Mouse (Mus musculus) intestine, embryonic 16.5 days (tissue): ENCODE measurements around the gene Gm14391. TPM values are rescaled to one million over a fixed set of nuclear protein-coding genes. Genes with fewer than 3 reads are reported as not detected.
"Not testable (repeated sequence)": the region's sequence is repeated elsewhere in the genome, so short reads cannot be mapped to it uniquely, and the experiment has no call there.

Source experiments
- ATAC-seq: fragments of 200-750 bp; cut with Nextera tagmentation; 2 replicates; pipeline ENCODE4 v1.8.0; 2017; ENCODE audit warnings: moderate TSS enrichment, moderate library complexity
- H3K27ac ChIP-seq: fragments of 300-500 bp; sonication (generic); 2 replicates; pipeline ENCODE4 v1.5.1; 2014; ENCODE audit warnings: mild to moderate bottlenecking, low read length
- H3K27me3 ChIP-seq: fragments of 300-500 bp; sonication (generic); replicated peaks from 2 replicates; pipeline ENCODE4 v1.6.1; 2014; ENCODE audit warnings: low read length, control low read depth, mixed read lengths; ENCODE audit not compliant: control insufficient read depth, insufficient read depth
- H3K36me3 ChIP-seq: fragments of 300-500 bp; sonication (generic); 2 replicates; pipeline ENCODE4 v1.6.1; 2014; ENCODE audit warnings: low read length, control low read depth; ENCODE audit not compliant: control insufficient read depth, insufficient read depth
- H3K4me1 ChIP-seq: fragments of 300-500 bp; sonication (generic); 2 replicates; pipeline ENCODE4 v1.6.1; 2014; ENCODE audit warnings: low read length, control low read depth, mixed read lengths; ENCODE audit not compliant: control insufficient read depth, insufficient read depth
- H3K4me2 ChIP-seq: fragments of 300-500 bp; sonication (generic); 2 replicates; pipeline ENCODE4 v1.6.1; 2014; ENCODE audit warnings: low read depth, low read length, control low read depth
- H3K4me3 ChIP-seq: fragments of 300-500 bp; sonication (generic); 2 replicates; pipeline ENCODE4 v1.5.1; 2014; ENCODE audit warnings: mild to moderate bottlenecking, low read length
- H3K9ac ChIP-seq: fragments of 300-500 bp; sonication (generic); 2 replicates; pipeline ENCODE4 v1.6.1; 2014; ENCODE audit warnings: low read depth, low read length
- H3K9me3 ChIP-seq: fragments of 300-500 bp; sonication (generic); 2 replicates; pipeline ENCODE4 v1.6.1; 2016; ENCODE audit warnings: low read length, control low read depth; ENCODE audit not compliant: control insufficient read depth
- WGBS: fragments of 180-500 bp; shearing (Covaris S2); extraction: QIAGEN DNeasy Blood & Tissue Kit; methylation state at CpG from one replicate; pipeline ENCODE4 v1.1.7; 2014; 5-methylcytosine and 5-hydroxymethylcytosine counted together
- polyA plus RNA-seq: library from polyadenylated mRNA; unstranded; fragments of >200 nt; fragmentation: Nextera tagmentation; extraction: Ambion mirVana; gene quantifications from 2 replicates; pipeline ENCODE4 v1.2.1, GENCODE M21; 2015

Gene Gm14391
- polyA plus RNA-seq, result 4.1 and 5.7 TPM in 2 replicates

GRCm38 (mm10) chr2:175206732-175207131, at the start of gene Gm14391:
Gene Gm14391 (minus strand): TSS chr2:175206917.
- not testable (repeated sequence) for ATAC-seq, H3K4me3 ChIP-seq, H3K4me2 ChIP-seq, H3K4me1 ChIP-seq, H3K9me3 ChIP-seq, H3K27me3 ChIP-seq, H3K9ac ChIP-seq, H3K27ac ChIP-seq, H3K36me3 ChIP-seq
- WGBS, result no CpG with 5 or more reads among the region's 7 CpGs

GRCm38 (mm10) chr2:175179008-175179407, 27.7 kb downstream of the Gm14391 start:
- H3K4me3 ChIP-seq, H3K4me2 ChIP-seq, H3K9ac ChIP-seq, H3K4me1 ChIP-seq, H3K27ac ChIP-seq, H3K36me3 ChIP-seq, H3K27me3 ChIP-seq, ATAC-seq, H3K9me3 ChIP-seq: not testable (repeated sequence)
- 51% methylated on average over 1 of the region's 1 CpGs for WGBS

- H3K9ac ChIP-seq, result no peak overlapping the region
- no peaks in the 10 kb centered on the region for H3K27me3 ChIP-seq
- H3K36me3 ChIP-seq, result no peaks in the 10 kb centered on the region
- 80% methylated on average over 6 of the region's 6 CpGs for WGBS
- no peak overlapping the region for H3K4me2 ChIP-seq
- no peak for ATAC-seq
- no peak overlapping the region for H3K4me3 ChIP-seq
- no peak overlapping the region for H3K27ac ChIP-seq
- H3K9me3 ChIP-seq, result no peaks in the 10 kb centered on the region
- H3K4me1 ChIP-seq, result no peaks in the 10 kb centered on the region
Observed at GRCm38 (mm10) chr2:175176312-175176711, 30.4 kb downstream of the Gm14391 start.

GRCm38 (mm10) chr2:175175401-175176180, 31.1 kb downstream of the Gm14391 start, which contains the start of gene Gm14443:
Gene Gm14443 (minus strand): TSS chr2:175175871.
- not testable (repeated sequence) for ATAC-seq

GRCm38 (mm10) chr2:175174058-175174457, 32.7 kb downstream of the Gm14391 start:
- H3K4me2 ChIP-seq, H3K27ac ChIP-seq, H3K9ac ChIP-seq, H3K36me3 ChIP-seq, H3K4me3 ChIP-seq, H3K9me3 ChIP-seq, ATAC-seq, H3K4me1 ChIP-seq, H3K27me3 ChIP-seq: not testable (repeated sequence)
- WGBS, result 82% methylated on average over 2 of the region's 2 CpGs

More at GRCm38 (mm10) chr2:175175401-175176180, 31.1 kb downstream of the Gm14391 start, which contains the start of gene Gm14443:
- H3K27me3 ChIP-seq, H3K9me3 ChIP-seq, H3K36me3 ChIP-seq, H3K4me3 ChIP-seq, H3K9ac ChIP-seq, H3K4me1 ChIP-seq, H3K27ac ChIP-seq, H3K4me2 ChIP-seq: not testable (repeated sequence)
- WGBS, result 75% methylated on average over 12 of the region's 12 CpGs

- H3K27ac ChIP-seq, result not testable (repeated sequence)
Observed at GRCm38 (mm10) chr2:175172906-175173595, 33.7 kb downstream of the Gm14391 start.

GRCm38 (mm10) chr2:175172123-175172522, 34.6 kb downstream of the Gm14391 start:
- Histone ChIP-seq H3K4me3 (no peak overlapping the region), H3K27me3 (no peaks in the 10 kb centered on the region), H3K27ac (no peak overlapping the region), H3K4me1 (no peaks in the 10 kb centered on the region), H3K36me3 (no peaks in the 10 kb centered on the region), H3K4me2 (no peak overlapping the region), H3K9ac (no peak overlapping the region), H3K9me3 (no peaks in the 10 kb centered on the region)
- 86% methylated on average over 3 of the region's 3 CpGs for WGBS
- ATAC-seq, result no peak

More at GRCm38 (mm10) chr2:175172906-175173595, 33.7 kb downstream of the Gm14391 start:
- H3K4me3 ChIP-seq, H3K36me3 ChIP-seq, H3K4me2 ChIP-seq, ATAC-seq, H3K27me3 ChIP-seq, H3K9me3 ChIP-seq, H3K4me1 ChIP-seq, H3K9ac ChIP-seq: not testable (repeated sequence)
- WGBS, result 86% methylated on average over 3 of the region's 3 CpGs

- not testable (repeated sequence) for H3K4me1 ChIP-seq, H3K4me2 ChIP-seq, H3K27ac ChIP-seq, H3K9ac ChIP-seq, H3K27me3 ChIP-seq, H3K4me3 ChIP-seq, H3K9me3 ChIP-seq, H3K36me3 ChIP-seq, ATAC-seq
- 83% methylated on average over 2 of the region's 2 CpGs for WGBS
Observed at GRCm38 (mm10) chr2:175166870-175167269, 39.8 kb downstream of the Gm14391 start.

- H3K4me3 ChIP-seq, H3K27ac ChIP-seq, H3K9me3 ChIP-seq, H3K36me3 ChIP-seq, H3K9ac ChIP-seq, ATAC-seq, H3K27me3 ChIP-seq, H3K4me1 ChIP-seq, H3K4me2 ChIP-seq: not testable (repeated sequence)
- WGBS, result 94% methylated on average over 12 of the region's 12 CpGs
Observed at GRCm38 (mm10) chr2:175165110-175165509, 41.6 kb downstream of the Gm14391 start.
